In genomic region chr19:37436514-37437288, GRCm38 (mm10) we compare ENCODE assay signal across 8 mouse cellular contexts. TPM values are rescaled to one million over a fixed set of nuclear protein-coding genes. Genes with fewer than 3 reads are reported as not detected.
A peak's percentile ranks its signal among the peaks of the same experiment; 100 is the strongest.
DNase-seq lines count a peak whose midpoint lies in the region; ATAC-seq lines count a peak whose summit lies in the region.

No protein-coding gene starts in this region.

- no peak overlapping the region for H3K4me2 ChIP-seq in hindbrain, embryonic 16.5 days (ENCODE audit: low read length)
- peak overlapping the region; percentile 81 for H3K4me2 ChIP-seq in heart, embryonic 12.5 days

- 0 out of 2 replicates have a peak overlapping the region, but pooled peaks have one; percentile 13 for H3K4me3 ChIP-seq in hindbrain, embryonic 10.5 days
- no peak overlapping the region for H3K4me3 ChIP-seq in hindbrain, embryonic 16.5 days (ENCODE audit: low read length)
- H3K4me3 ChIP-seq in heart, embryonic 12.5 days = peak overlapping the region; percentile 13
- H3K4me3 ChIP-seq in limb, embryonic 10.5 days = peak overlapping the region; percentile 13; the same call in 1 of the 2 replicates

- H3K27me3 ChIP-seq in hindbrain, embryonic 10.5 days (ENCODE audit: insufficient read depth, poor library complexity, severe bottlenecking) = peaks cover 98% of the 10 kb centered on the region
- H3K27me3 ChIP-seq in hindbrain, embryonic 16.5 days (replicated peaks; ENCODE audit: control insufficient read depth, insufficient read depth, low read length) = peaks cover 53% of the 10 kb centered on the region
- peaks cover 66% of the 10 kb centered on the region for H3K27me3 ChIP-seq in heart, embryonic 12.5 days (replicated peaks)
- peaks cover 99% of the 10 kb centered on the region for H3K27me3 ChIP-seq in limb, embryonic 10.5 days (ENCODE audit: low read depth, poor library complexity, severe bottlenecking)

- DNase-seq in hindbrain, embryonic 10.5 days (ENCODE audit: low spot score) = peak; percentile 39
- DNase-seq in ZHBTc4 (ENCODE audit: low read depth, low spot score) = peak; percentile 46
- DNase-seq in limb, embryonic 10.5 days (ENCODE audit: low spot score) = peak; percentile 61
- DNase-seq in mesoderm, embryonic 11.5 days (ENCODE audit: low read depth, low spot score) = peak; percentile 19
- no peak for DNase-seq in thymus, postnatal 0 days (ENCODE audit: low spot score)
- no peak for DNase-seq in frontal cortex, postnatal 36 days (ENCODE audit: low spot score in 2 of 2)

- H3K36me3 ChIP-seq in hindbrain, embryonic 10.5 days = no peaks in the 10 kb centered on the region
- H3K36me3 ChIP-seq in hindbrain, embryonic 16.5 days (ENCODE audit: control insufficient read depth, insufficient read depth, low read length) = no peaks in the 10 kb centered on the region
- H3K36me3 ChIP-seq in heart, embryonic 12.5 days = no peaks in the 10 kb centered on the region
- H3K36me3 ChIP-seq in limb, embryonic 10.5 days = no peaks in the 10 kb centered on the region

- no peak overlapping the region for H3K9ac ChIP-seq in hindbrain, embryonic 16.5 days (ENCODE audit: low read depth, low read length)
- no peak overlapping the region for H3K9ac ChIP-seq in heart, embryonic 12.5 days

- no peak overlapping the region for H3K27ac ChIP-seq in hindbrain, embryonic 10.5 days
- no peak overlapping the region for H3K27ac ChIP-seq in hindbrain, embryonic 16.5 days (ENCODE audit: low read depth, low read length)
- H3K27ac ChIP-seq in heart, embryonic 12.5 days (ENCODE audit: poor library complexity, severe bottlenecking) = 0 out of 2 replicates have a peak overlapping the region, but pooled peaks have one; percentile 18
- no peak overlapping the region for H3K27ac ChIP-seq in limb, embryonic 10.5 days

- H3K4me1 ChIP-seq in hindbrain, embryonic 10.5 days (replicated peaks) = peaks cover 18% of the 10 kb centered on the region
- H3K4me1 ChIP-seq in hindbrain, embryonic 16.5 days (ENCODE audit: control insufficient read depth, insufficient read depth, low read depth, low read length) = peaks cover 11% of the 10 kb centered on the region
- H3K4me1 ChIP-seq in heart, embryonic 12.5 days (replicated peaks) = peaks cover 18% of the 10 kb centered on the region
- H3K4me1 ChIP-seq in limb, embryonic 10.5 days = peaks cover 39% of the 10 kb centered on the region

- WGBS in hindbrain, embryonic 10.5 days = 3% methylated on average over 28 of the region's 28 CpGs
- 4% methylated on average over 28 of the region's 28 CpGs for WGBS in hindbrain, embryonic 16.5 days
- 14% methylated on average over 28 of the region's 28 CpGs for WGBS in heart, embryonic 12.5 days
- WGBS in limb, embryonic 10.5 days = 4% methylated on average over 28 of the region's 28 CpGs

- no peaks in the 10 kb centered on the region for H3K9me3 ChIP-seq in hindbrain, embryonic 10.5 days
- 0 out of 2 replicates have a peak, but pooled peaks cover 2% of the 10 kb centered on the region for H3K9me3 ChIP-seq in hindbrain, embryonic 16.5 days (ENCODE audit: control insufficient read depth, low read length)
- H3K9me3 ChIP-seq in heart, embryonic 12.5 days (replicated peaks) = no peaks in the 10 kb centered on the region
- H3K9me3 ChIP-seq in limb, embryonic 10.5 days (replicated peaks) = no peaks in the 10 kb centered on the region

- no peak for ATAC-seq in hindbrain, embryonic 16.5 days
- ATAC-seq in heart, embryonic 12.5 days (ENCODE audit: insufficient number of reproducible peaks, low FRiP score) = no peak

RNA-seq across cellular contexts. Expression of gene Hhex, which starts 2.1 kb away (rescaled TPM):
- polyA plus RNA-seq in hindbrain, embryonic 10.5 days (2016; fragmentation: Nextera tagmentation; extraction: Ambion mirVana) = 6.6 and 7.7 TPM in 2 replicates
- 4.7 and 5.5 TPM in 2 replicates for polyA plus RNA-seq in hindbrain, embryonic 16.5 days (2015; fragmentation: Nextera tagmentation; extraction: Ambion mirVana)
- 13.4 and 14.0 TPM in 2 replicates for polyA plus RNA-seq in heart, embryonic 12.5 days (2016; fragmentation: Nextera tagmentation; extraction: Ambion mirVana)
- 6.8 and 7.2 TPM in 2 replicates for polyA plus RNA-seq in limb, embryonic 10.5 days (2016; fragmentation: Nextera tagmentation; extraction: Ambion mirVana)
- 3.6 and 6.6 TPM in 2 replicates for polyA plus RNA-seq in thymus, postnatal 0 days (2015; fragmentation: Nextera tagmentation; extraction: Ambion mirVana)

Comparison
In these comparisons a context has a peak if more than half of its experiments do, and no peak if none do; other contexts are left out.
1. DNase-seq: peak in hindbrain, embryonic 10.5 days (single experiment), ZHBTc4 (single experiment), limb, embryonic 10.5 days (single experiment) and mesoderm, embryonic 11.5 days (single experiment); none in thymus, postnatal 0 days (single experiment) and frontal cortex, postnatal 36 days (0 of 2).